Mouse (Mus musculus): Measurements from ENCODE around the gene Gm28048.
A peak's percentile ranks its signal among the peaks of the same experiment; 100 is the strongest.

The Gm28048 gene

GRCm38 (mm10) chr11:22949101-22949500 lies 32.8 kb downstream of the Gm28048 start:
- DNase-seq (ENCODE audit: low spot score in 2 of 2): no peak

DNA sequence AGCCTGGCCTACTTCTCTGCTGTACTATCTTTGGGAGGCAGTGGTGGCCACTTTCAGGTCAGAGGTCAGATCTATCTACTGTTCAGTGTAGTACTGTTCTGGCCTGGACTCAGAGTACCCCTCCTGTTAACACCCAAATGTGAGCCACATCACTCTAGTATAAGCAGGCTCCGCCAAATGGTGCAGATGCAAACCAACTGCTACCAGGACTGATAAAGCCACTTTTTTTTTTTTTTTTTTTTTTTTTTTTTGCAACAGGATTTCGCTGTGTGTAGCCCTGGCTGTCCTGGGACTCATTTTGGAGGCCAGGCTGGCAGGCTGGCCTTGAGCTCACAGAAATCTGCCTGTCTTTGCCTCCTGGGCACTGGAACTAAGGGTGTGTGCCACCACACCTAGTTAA lies 42.9 kb downstream of the Gm28048 start:
- DNase-seq (ENCODE audit: low spot score in 2 of 2): no peak

DNA sequence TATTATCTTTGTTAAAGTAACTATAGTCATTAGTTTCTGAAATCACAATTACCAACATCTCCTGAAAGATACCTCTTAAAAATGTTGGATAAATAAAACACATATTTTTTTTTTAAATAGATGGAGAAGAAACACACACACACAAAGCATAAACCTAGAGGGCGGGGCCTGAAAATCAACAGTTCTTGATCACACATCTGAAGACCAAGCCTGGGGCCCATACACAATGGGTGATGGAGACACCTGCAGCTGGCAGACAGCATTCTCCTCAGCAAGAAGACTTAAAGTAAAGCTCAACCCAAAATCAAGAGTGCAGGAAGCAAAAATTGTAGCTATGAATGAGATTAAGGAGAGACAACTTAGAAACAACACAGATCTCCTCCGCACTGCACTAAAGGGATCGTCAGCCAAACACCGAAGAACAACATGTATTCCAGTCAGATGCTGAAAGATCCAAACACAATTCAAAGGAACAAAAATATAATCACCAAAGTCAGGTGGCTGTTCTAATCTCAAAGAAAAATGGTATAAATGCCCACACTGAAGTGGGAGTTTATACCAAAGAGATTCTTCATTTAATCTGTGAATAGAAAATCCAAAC lies 44.1 kb downstream of the Gm28048 start:
- no peak for DNase-seq (ENCODE audit: low spot score in 2 of 2)

DNA sequence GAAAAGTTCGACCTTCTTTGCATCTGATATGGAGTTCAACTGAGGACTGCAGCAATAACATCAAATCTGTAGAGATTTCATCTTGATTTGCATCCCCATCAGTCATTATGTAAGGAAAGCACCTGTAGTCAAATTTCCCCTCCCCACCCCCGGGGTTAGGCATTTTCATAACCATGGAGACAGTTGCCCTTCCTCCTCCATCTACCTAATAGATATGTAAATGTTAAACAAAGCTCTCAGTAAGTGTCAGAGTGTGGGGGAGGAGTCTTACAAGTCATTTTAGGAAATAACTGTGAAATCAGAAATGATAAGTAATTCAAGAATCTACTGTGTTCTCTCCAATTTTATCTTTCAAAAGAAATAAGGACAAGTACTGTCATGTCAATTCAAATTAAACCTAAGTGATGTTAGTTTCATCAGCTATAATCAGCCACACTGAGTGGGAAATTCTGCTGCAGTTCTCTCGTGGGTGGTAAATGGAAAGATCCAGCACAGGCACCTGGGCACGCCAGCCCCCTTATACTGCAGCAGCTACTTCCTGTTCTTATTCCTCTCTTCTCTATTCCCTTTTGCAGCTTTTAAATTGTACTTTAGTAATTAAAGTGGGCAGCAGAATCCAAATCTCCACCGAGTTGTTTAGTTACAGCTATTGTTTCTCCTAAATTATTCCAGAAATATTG lies 45.3 kb downstream of the Gm28048 start:
- peak; percentile 77 to 84 for DNase-seq (ENCODE audit: low spot score in 2 of 2)

DNA sequence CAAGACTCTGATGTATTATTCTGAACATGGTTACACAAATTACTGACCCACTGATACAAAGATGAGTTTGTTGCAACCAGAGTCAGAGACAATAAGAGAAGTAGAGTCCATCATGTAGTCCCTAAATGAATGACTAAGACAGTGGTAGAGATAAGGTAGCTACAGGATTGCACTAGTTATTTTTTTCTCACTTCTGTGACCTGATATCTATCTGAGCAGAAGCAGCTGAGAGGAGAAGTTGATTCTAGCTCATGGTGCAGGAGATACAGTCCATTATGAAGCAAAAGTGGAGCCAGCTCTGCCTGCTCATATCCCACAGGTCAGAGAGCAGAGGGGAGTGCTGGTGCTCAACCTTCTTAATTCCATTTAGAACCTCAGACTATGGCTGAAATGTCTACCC lies 49.7 kb downstream of the Gm28048 start:
- DNase-seq (ENCODE audit: low spot score in 2 of 2): no peak

- DNase-seq (ENCODE audit: low spot score in 2 of 2): no peak
Measured at GRCm38 (mm10) chr11:22931320-22931905, 50.5 kb downstream of the Gm28048 start.

DNA sequence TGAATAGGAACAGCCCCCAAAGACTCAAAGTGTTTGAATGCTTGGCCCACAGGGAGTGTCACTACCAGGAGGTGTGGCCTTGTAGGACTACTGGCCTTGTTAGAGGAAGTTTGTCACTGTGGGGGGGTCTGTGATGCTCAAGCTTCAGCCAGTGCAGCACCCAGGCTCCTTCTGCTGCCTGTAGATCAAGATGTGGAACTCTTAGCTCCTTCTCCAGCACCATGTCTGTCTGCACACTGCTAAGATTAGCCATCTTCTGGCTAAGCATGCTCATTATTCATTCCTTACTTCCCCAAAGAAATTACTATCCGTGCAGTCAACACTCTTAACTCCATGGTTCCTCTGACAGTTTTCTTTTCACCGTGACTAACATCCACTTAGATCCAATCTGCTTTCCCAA lies 51.8 kb downstream of the Gm28048 start:
- peak; percentile 28 to 37 for DNase-seq (ENCODE audit: low spot score in 2 of 2)

GRCm38 (mm10) chr11:22928586-22929169 lies 53.2 kb downstream of the Gm28048 start:
- DNase-seq (ENCODE audit: low spot score in 2 of 2): peak; percentile 22 to 25

GRCm38 (mm10) chr11:22923606-22924005 lies 58.3 kb downstream of the Gm28048 start:
- no peak for DNase-seq (ENCODE audit: low spot score in 2 of 2)

DNA sequence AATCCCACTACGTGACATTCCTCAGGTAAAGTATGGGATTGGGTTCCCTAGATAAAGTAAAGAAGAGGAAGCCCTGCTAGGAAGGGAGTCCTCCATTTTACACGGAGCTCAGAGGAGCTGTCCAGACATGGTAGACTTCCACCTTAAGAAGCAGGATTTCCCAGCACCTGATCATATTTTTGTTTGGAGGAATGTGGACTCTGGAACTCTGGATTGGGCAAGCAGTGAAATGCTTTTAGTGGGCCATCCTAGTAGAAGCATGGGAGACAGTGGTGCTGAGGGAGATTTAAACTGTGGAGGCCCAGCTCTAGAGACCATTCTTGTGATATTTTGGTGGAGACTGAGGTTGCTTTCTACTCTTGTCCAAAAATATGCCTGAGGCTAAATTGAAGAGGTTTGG lies 59.3 kb downstream of the Gm28048 start:
- no peak for DNase-seq (ENCODE audit: low spot score in 2 of 2)

DNA sequence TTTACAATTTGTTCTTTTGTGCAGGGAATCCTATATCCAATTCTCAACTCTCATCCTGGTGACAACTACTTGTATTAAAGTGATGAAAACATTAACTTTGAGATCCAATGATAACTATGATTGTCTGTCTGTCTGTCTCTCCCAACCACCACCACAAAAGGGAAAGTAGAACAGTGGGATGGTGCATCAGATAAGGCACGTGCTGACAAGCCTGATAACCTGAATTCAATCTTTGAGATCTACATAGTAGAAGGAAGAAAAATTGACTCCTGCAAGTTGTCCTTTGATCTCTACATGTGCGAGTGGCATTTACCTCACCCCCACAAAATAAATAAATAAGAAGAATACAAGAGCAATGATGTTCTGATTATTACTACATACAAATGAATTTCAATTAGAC lies 62.6 kb downstream of the Gm28048 start:
- no peak for DNase-seq (ENCODE audit: low spot score in 2 of 2)

DNA sequence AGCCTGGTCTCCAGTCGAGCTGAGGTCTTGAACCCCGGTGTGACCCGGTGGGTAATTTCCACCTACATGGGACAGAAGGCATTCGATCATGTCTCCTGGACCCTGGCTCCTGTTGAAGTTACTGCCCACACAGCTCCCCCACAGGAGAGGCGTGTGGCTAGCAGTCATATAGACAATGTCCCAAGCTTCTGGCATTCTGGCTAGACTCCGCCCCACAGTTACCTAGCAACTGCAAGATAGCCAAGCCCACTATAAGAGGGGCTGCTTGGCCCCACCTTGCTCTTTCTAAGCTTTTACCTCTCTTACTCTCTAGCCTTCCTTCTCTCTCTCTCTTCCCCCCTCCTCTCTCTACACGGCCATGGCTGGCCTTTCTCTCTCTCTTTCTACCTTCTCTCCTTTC lies 64.1 kb downstream of the Gm28048 start:
- no peak for DNase-seq (ENCODE audit: low spot score in 2 of 2)

DNA sequence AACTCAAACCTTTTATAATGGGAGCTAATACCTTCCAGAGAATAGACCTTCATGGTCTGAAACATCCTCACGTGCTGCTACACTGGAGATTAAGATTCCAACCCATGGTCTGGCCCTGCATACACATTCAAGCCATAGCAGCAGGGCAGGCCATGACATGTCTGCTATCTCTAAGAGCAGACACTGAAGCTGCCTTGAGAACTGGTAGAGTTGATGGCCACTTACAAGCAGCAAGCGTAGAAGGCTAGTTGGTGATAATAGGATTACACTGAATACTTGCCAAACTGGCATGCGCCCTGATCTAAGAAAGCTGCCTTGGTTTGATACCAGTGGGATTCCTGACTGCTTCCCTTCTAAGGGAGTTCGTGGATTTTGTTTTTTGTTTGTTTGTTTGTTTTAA lies 68.1 kb downstream of the Gm28048 start:
- DNase-seq (ENCODE audit: low spot score in 2 of 2): no peak

GRCm38 (mm10) chr11:22911831-22912230 lies 70.1 kb downstream of the Gm28048 start:
- no peak for DNase-seq (ENCODE audit: low spot score in 2 of 2)

- DNase-seq (ENCODE audit: low spot score in 2 of 2): no peak
Measured at GRCm38 (mm10) chr11:22906453-22906865, 75.4 kb downstream of the Gm28048 start.

GRCm38 (mm10) chr11:22902923-22903322 lies 79.0 kb downstream of the Gm28048 start:
- no peak for DNase-seq (ENCODE audit: low spot score in 2 of 2)

GRCm38 (mm10) chr11:22900041-22900440 lies 81.8 kb downstream of the Gm28048 start:
- DNase-seq (ENCODE audit: low spot score in 2 of 2): no peak

DNA sequence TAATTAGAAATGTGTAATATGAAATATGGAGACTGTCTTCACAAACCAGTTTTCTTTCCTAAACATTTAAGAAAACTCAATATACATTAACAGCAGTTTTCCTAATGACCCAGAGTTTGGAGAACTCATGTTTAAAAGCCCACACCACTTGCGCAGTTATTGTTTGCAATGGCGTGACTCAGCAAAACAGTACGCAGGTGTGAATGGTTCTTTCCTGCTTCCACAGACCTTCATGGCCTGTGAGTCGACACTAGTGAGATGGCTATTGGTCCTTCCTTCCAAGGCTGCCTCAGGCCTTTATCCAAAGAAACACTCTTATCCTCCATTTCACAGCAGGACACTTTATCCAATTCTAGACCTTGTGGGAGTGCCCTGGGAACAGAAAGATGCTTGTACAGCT lies 84.2 kb downstream of the Gm28048 start:
- DNase-seq (ENCODE audit: low spot score in 2 of 2): no peak

GRCm38 (mm10) chr11:22897127-22897526 lies 84.8 kb downstream of the Gm28048 start:
- DNase-seq (ENCODE audit: low spot score in 2 of 2): no peak

DNA sequence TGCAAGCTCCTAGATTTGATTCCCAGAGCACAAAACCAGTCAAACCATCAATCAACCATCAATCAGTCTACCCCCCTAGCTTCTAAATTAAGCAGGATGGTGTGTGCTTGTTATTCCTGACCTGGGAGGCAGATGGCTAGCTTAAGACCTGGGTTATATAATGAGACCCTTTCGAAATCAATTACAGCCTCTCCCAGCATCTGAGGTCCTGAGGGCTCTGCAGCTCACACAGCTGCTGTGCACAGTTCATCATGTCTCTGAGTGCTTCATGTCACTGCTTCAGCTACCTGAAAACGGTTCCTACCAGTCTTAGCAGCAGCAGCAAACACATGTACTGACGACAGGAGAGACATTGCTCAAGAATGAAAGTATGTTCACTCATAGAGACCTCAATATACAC lies 88.8 kb downstream of the Gm28048 start:
- DNase-seq (ENCODE audit: low spot score in 2 of 2): no peak

GRCm38 (mm10) chr11:22892466-22892865 lies 89.4 kb downstream of the Gm28048 start:
- DNase-seq (ENCODE audit: low spot score in 2 of 2): peak in 1 of 2 experiments; percentile 4

DNA sequence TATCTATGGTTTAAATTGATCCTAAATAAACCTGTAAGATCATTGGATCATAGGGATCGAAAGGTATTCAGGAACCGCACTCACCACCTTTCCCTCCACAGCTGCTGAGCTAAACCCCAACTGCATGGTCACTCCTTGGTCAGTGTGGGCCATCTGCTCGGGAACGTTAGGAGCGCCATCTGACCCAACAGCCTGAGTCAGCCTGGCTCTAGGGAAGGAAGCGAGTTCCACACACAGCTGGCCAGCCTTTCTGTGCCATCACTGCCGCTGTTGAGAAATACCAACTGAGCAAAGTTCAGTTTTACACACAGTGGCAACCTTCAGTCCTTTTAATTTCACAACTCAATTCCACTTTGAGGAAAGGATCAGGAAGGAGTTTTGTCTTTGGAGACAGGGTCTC lies 90.0 kb downstream of the Gm28048 start:
- DNase-seq (ENCODE audit: low spot score in 2 of 2): no peak

GRCm38 (mm10) chr11:22891242-22891641 lies 90.6 kb downstream of the Gm28048 start:
- peak in 1 of 2 experiments; percentile 22 for DNase-seq (ENCODE audit: low spot score in 2 of 2)
